Mouse (Mus musculus) forebrain, embryonic 14.5 days (tissue): ENCODE data around the gene Nabp1. TPM values are rescaled to one million over a fixed set of nuclear protein-coding genes. Genes with fewer than 3 reads are reported as not detected.
A peak's percentile ranks its signal among the peaks of the same experiment; 100 is the strongest.

ENCODE experiments used
- ATAC-seq: fragments of 200-750 bp; cut with Nextera tagmentation; 2 replicates; pipeline ENCODE4 v1.8.0; 2017; ENCODE audit warnings: mild to moderate bottlenecking, moderate library complexity
- DNase-seq: peaks from one replicate; pipeline ENCODE4 v3.0.0-alpha.2; 2015; ENCODE audit warnings: low spot score
- H3K27ac ChIP-seq: fragments of 300-500 bp; sonication (generic); 2 replicates; pipeline ENCODE4 v1.5.1; 2014; ENCODE audit warnings: low read depth, mild to moderate bottlenecking, control low read depth, low read length, moderate library complexity
- H3K27me3 ChIP-seq: fragments of 300-500 bp; sonication (generic); replicated peaks from 2 replicates; pipeline ENCODE4 v1.6.1; 2014; ENCODE audit warnings: low read length, control low read depth, mixed read lengths; ENCODE audit not compliant: control insufficient read depth, insufficient read depth
- H3K36me3 ChIP-seq: fragments of 300-500 bp; sonication (generic); 2 replicates; pipeline ENCODE4 v1.6.1; 2014; ENCODE audit warnings: low read length, control low read depth; ENCODE audit not compliant: control insufficient read depth, insufficient read depth
- H3K4me1 ChIP-seq: fragments of 300-500 bp; sonication (generic); 2 replicates; pipeline ENCODE4 v1.6.1; 2014; ENCODE audit warnings: antibody characterized with exemption, low read length, control low read depth; ENCODE audit not compliant: control insufficient read depth, insufficient read depth
- H3K4me2 ChIP-seq: fragments of 300-500 bp; sonication (generic); 2 replicates; pipeline ENCODE4 v1.6.1; 2014; ENCODE audit warnings: mild to moderate bottlenecking, control low read depth, low read length
- H3K4me3 ChIP-seq: fragments of 300-500 bp; sonication (generic); 2 replicates; pipeline ENCODE4 v1.5.1; 2014; ENCODE audit warnings: low read depth, low read length, control low read depth
- H3K9ac ChIP-seq: fragments of 300-500 bp; sonication (generic); 2 replicates; pipeline ENCODE4 v1.6.1; 2014; ENCODE audit warnings: mild to moderate bottlenecking, low read length, control low read depth, moderate library complexity
- H3K9me3 ChIP-seq: fragments of 300-500 bp; sonication (generic); replicated peaks from 2 replicates; pipeline ENCODE4 v1.6.1; 2016; ENCODE audit warnings: low read length, control low read depth, mixed read lengths; ENCODE audit not compliant: control insufficient read depth
- WGBS: fragments of 180-500 bp; shearing (Covaris S2); extraction: QIAGEN DNeasy Blood & Tissue Kit; methylation state at CpG from one replicate; pipeline ENCODE4 v1.1.7; 2014; 5-methylcytosine and 5-hydroxymethylcytosine counted together
- polyA plus RNA-seq: library from polyadenylated mRNA; unstranded; fragments of >200 nt; fragmentation: Nextera tagmentation; extraction: Ambion mirVana; gene quantifications from 2 replicates; pipeline ENCODE4 v1.2.1, GENCODE M21; 2014

The Nabp1 gene
- polyA plus RNA-seq, 1 experiment from 2014 or later: 7.9 TPM

DNA sequence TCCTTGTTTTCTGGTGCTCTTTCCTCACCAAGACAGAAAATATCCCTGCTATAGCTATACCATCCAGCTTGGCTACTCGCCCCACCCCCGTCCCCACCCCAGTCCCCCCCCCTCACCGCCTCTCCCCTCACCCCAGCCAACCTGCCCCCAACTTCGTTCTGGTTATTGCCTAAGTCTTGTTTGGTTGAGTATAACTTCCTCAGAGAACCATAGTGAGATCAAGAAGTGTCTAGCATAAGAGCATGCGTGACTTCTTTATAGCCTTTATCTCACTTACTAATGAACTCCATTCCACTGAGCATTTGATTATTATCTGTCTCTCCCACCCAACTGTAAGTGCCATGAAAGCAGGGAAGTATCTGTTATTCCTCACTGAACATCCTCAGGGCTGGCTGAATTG lies 24.1 kb upstream of the Nabp1 start:
- Histone ChIP-seq H3K4me2 (no peak overlapping the region), H3K4me1 (no peaks in the 10 kb centered on the region), H3K9me3 (no peaks in the 10 kb centered on the region), H3K27me3 (no peaks in the 10 kb centered on the region), H3K36me3 (no peaks in the 10 kb centered on the region), H3K27ac (no peak overlapping the region), H3K9ac (no peak overlapping the region), H3K4me3 (no peak overlapping the region)
- no peak for DNase-seq
- no peak for ATAC-seq
- 87% methylated on average over 5 of the region's 5 CpGs for WGBS

DNA sequence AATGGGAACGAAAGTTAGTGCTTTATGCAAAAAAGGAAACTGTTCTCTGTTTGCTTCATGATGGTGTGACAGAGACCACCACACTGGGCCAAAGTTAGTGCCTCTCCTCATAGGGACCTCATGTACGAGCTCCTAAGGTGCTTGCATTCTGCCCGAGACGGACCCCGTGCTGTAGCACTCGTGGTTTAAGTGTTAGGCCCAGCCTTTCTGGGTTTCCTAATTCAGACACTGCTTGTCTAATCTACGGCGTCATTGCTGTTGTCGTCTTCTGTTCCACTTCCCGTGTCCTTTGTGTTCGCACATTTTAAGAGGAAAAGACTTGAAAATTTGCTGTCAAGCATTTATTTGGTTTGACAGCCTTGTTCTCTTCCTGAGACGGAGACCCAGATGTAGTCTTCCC lies 23.0 kb upstream of the Nabp1 start:
- Histone ChIP-seq H3K27ac (no peak overlapping the region), H3K4me1 (no peaks in the 10 kb centered on the region), H3K27me3 (no peaks in the 10 kb centered on the region), H3K36me3 (no peaks in the 10 kb centered on the region), H3K9me3 (no peaks in the 10 kb centered on the region), H3K9ac (no peak overlapping the region), H3K4me3 (no peak overlapping the region), H3K4me2 (no peak overlapping the region)
- ATAC-seq (no peak), DNase-seq (no peak)
- 83% methylated on average over 12 of the region's 12 CpGs for WGBS

DNA sequence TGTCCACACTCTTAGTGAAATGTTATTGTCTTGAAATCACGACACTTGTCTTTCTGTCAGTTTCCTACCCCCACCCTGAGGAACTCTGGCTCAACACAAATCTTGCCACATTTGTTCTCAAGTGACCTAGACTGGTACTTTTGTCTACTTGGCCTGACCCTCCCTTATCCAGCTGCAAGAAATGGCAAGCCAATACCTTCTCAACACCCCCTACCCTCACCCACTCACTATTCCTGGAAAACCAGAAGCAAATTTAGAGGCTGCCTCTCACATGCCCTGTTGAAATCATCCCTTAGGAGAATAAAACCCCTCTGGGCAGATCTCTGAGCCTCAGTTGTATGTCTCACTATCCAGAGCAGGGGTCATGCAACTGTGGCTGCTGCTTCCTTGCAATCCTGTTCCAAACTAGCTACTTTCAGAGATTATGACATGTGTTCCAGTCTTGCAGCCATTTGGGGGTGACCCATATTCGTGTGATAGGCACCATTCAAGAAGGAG lies 20.4 kb upstream of the Nabp1 start:
- H3K9ac ChIP-seq: no peak overlapping the region
- WGBS: 69% methylated on average over 2 of the region's 2 CpGs
- H3K4me2 ChIP-seq: no peak overlapping the region
- DNase-seq (no peak), ATAC-seq (no peak)
- H3K27me3 ChIP-seq: no peaks in the 10 kb centered on the region
- no peaks in the 10 kb centered on the region for H3K9me3 ChIP-seq
- H3K27ac ChIP-seq: no peak overlapping the region
- H3K36me3 ChIP-seq: no peaks in the 10 kb centered on the region
- H3K4me1 ChIP-seq: no peaks in the 10 kb centered on the region
- H3K4me3 ChIP-seq: no peak overlapping the region

DNA sequence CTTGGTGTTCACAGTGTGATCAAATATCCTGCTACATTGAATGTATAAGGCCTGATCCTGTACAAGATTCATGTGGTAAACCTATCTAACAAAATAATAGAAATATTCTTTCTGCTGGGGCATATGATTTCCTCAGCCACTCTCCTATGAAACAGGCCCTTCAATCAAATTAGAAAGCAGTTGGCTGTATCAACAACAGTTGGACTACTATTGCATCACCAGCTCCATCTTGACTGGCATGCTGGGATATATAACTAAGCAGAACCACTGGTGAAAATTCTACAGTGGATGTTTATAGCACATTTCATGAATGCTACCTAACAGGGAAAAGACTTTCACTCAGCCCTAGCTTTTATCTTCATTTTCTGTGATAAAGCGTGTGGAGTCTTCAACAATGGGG lies 17.9 kb upstream of the Nabp1 start:
- ATAC-seq: no peak
- Histone ChIP-seq H3K4me2 (no peak overlapping the region), H3K36me3 (no peaks in the 10 kb centered on the region), H3K27me3 (no peaks in the 10 kb centered on the region), H3K9me3 (no peaks in the 10 kb centered on the region), H3K4me1 (no peaks in the 10 kb centered on the region), H3K27ac (no peak overlapping the region), H3K9ac (no peak overlapping the region), H3K4me3 (no peak overlapping the region)
- WGBS: 91% methylated on average over 1 of the region's 1 CpGs
- no peak for DNase-seq

DNA sequence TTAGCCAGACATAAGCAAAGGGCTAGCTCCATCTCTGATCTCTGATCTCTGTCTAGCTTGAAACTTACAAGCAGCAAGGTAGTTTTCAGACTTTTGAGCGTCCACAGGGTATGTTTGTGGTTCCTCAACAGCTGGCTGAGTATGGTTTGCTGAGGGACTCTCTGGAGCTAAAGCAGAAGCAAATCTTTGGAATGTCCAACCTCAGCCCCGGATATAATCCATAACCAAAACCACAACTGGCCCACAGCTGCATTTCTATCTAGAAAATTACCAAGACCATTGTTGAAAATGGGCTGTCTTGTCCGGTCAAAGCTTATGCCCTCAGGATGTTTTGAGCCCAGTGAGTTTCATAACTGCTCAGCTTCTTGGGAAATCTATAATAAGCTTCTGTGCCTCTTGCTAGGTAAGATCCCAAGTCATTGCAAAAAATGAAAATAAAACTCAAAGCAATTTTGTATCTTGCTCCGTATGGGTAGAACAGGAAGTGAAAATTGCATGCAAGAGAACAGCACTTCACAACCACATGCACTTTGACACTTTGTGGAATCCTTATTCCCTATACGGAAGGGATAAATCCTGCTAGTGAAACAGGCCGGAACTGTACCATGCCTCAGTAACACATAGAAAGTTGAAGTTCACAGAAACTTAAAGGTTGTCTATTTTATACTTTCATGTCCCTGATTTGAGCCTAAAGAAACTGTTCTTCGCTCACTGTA lies 15.5 kb upstream of the Nabp1 start:
- WGBS: 88% methylated on average over 7 of the region's 7 CpGs
- H3K4me3 ChIP-seq: no peak overlapping the region
- DNase-seq (no peak), ATAC-seq (no peak)
- no peaks in the 10 kb centered on the region for H3K9me3 ChIP-seq
- H3K4me2 ChIP-seq: no peak overlapping the region
- H3K4me1 ChIP-seq: no peaks in the 10 kb centered on the region
- no peaks in the 10 kb centered on the region for H3K27me3 ChIP-seq
- H3K36me3 ChIP-seq: no peaks in the 10 kb centered on the region
- H3K27ac ChIP-seq: no peak overlapping the region
- H3K9ac ChIP-seq: no peak overlapping the region

DNA sequence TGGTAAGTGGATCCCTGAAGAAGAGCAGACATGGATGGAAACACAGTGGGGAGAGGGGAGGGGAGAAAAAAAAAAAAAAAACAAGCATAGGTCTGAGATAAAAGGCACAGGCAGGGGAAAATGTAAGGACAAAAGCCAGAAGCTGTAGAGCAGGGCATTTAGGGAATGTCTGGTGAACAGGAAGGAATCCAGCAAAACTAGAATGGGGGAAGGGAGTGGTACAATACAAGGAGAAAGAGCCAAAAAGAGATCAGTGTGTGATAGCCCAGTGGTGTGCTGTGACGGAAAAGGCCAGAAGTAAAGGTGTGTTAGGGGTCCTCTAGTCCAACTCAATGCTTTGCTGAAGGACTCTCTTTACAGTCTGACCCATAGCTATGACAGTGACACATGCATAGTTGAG lies 8.1 kb upstream of the Nabp1 start:
- DNase-seq: no peak
- Histone ChIP-seq H3K9me3 (no peaks in the 10 kb centered on the region), H3K4me2 (no peak overlapping the region), H3K36me3 (no peaks in the 10 kb centered on the region), H3K27me3 (no peaks in the 10 kb centered on the region), H3K9ac (no peak overlapping the region), H3K4me1 (no peaks in the 10 kb centered on the region), H3K27ac (no peak overlapping the region), H3K4me3 (no peak overlapping the region)
- 88% methylated on average over 1 of the region's 1 CpGs for WGBS
- no peak for ATAC-seq

DNA sequence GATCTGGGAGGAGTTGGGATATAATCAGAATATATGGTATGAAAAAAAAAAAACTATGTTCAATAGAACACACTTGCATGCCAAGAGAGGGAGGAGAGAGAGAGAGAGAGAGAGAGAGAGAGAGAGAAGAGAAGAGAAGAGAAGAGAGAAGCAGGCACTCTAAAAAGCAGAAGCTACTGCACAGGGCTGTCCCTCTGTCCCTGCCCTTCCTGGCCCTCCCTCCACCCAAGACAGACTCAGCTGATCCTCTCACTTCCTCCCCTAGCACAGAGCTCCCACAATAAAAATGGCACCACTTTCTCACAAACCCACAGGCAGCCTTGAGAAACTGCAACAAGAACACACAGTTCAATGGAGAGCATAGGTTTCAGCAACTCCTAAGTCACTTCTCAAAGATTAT lies 2.2 kb upstream of the Nabp1 start:
- Histone ChIP-seq H3K27ac (no peak overlapping the region), H3K4me2 (no peak overlapping the region), H3K36me3 (no peaks in the 10 kb centered on the region), H3K9ac (no peak overlapping the region), H3K27me3 (no peaks in the 10 kb centered on the region), H3K4me3 (no peak overlapping the region), H3K4me1 (peaks cover 6% of the 10 kb centered on the region; the same call in 1 of the 2 replicates), H3K9me3 (no peaks in the 10 kb centered on the region)
- no peak for ATAC-seq
- DNase-seq: no peak

DNA sequence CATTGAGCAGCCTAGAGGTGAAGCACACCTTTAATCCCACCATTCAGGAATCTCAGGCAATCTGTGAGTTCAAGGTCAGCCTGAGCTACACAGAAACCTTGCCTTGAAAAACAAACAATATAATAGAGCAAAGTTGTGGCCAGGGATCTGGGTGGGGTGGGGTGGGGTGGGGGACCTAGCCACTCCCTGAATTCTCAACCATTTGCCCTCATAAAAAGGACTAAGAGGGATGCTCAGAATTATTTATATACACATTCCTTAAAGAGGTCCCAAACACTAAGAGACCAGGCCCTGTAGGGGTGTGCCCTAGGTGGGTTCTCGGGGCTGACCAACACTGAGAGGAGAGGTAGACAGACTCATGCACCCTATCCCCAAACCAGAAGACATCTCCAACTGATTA lies 1.5 kb upstream of the Nabp1 start:
- DNase-seq (no peak), ATAC-seq (no peak)
- Histone ChIP-seq H3K9ac (no peak overlapping the region), H3K4me3 (no peak overlapping the region), H3K27me3 (no peaks in the 10 kb centered on the region), H3K9me3 (no peaks in the 10 kb centered on the region), H3K36me3 (no peaks in the 10 kb centered on the region), H3K4me2 (no peak overlapping the region), H3K4me1 (peaks cover 6% of the 10 kb centered on the region; the same call in 1 of the 2 replicates), H3K27ac (no peak overlapping the region)
- 94% methylated on average over 1 of the region's 1 CpGs for WGBS

DNA sequence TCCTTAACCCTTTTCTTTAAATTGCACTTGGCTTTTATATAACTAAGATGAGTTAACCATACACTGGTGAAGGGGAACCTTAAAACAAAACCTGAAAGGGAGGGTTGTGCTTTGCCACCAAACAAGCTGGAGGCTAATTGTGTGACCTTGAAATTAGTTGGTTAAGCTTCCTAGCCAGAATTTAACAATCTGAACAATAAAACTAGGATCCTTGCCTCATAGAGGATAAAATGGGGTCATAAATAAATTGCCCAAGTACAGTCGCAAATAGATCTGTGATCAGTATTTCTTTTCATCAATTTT lies 753 bp upstream of the Nabp1 start:
- no peak for ATAC-seq
- WGBS: 76% methylated on average over 1 of the region's 1 CpGs
- H3K9ac ChIP-seq: peak overlapping the region; percentile 79; the same call in 1 of the 2 replicates

More for the DNA sequence above, 753 bp upstream of the Nabp1 start:
- Histone ChIP-seq H3K27me3 (no peaks in the 10 kb centered on the region), H3K27ac (no peak overlapping the region), H3K36me3 (no peaks in the 10 kb centered on the region), H3K4me2 (peak overlapping the region; percentile 99), H3K4me3 (peak overlapping the region; percentile 58), H3K4me1 (peaks cover 6% of the 10 kb centered on the region; the same call in 1 of the 2 replicates), H3K9me3 (no peaks in the 10 kb centered on the region)
- no peak for DNase-seq
